Mouse (Mus musculus) T-helper 2 cell (primary cell): Measurements from ENCODE around the gene St3gal3.

Experiments
- in situ Hi-C: fragments of 300-600 bp; cut with MboI, MseI; formaldehyde crosslinking; loops from one replicate; pipeline ENCODE4 v1.15.1; 2025; ENCODE audit warnings: high pct_unique_total_duplicates

St3gal3 gene

GRCm38 (mm10) chr4:118141511-118141910, 6.8 kb upstream of the St3gal3 start:
- in situ Hi-C loops, result no loop called here

- in situ Hi-C loops, result no loop called here
Observed at GRCm38 (mm10) chr4:118138891-118139290, 4.2 kb upstream of the St3gal3 start.

GRCm38 (mm10) chr4:118137857-118138256, 3.1 kb upstream of the St3gal3 start:
- in situ Hi-C loops, result no loop called here

- in situ Hi-C loops, result no loop called here
Observed at GRCm38 (mm10) chr4:118137311-118137710, 2.6 kb upstream of the St3gal3 start.

GRCm38 (mm10) chr4:118135414-118135813, 700 bp upstream of the St3gal3 start:
- in situ Hi-C loops, result no loop called here

GRCm38 (mm10) chr4:118131329-118131728, 3.4 kb downstream of the St3gal3 start:
- in situ Hi-C loops, result no loop called here

GRCm38 (mm10) chr4:118123030-118123704, 11.5 kb downstream of the St3gal3 start:
- in situ Hi-C loops, result no loop called here

GRCm38 (mm10) chr4:118122078-118122477, 12.6 kb downstream of the St3gal3 start:
- in situ Hi-C loops, result no loop called here

GRCm38 (mm10) chr4:118117565-118117964, 17.1 kb downstream of the St3gal3 start:
- in situ Hi-C loops, result no loop called here

GRCm38 (mm10) chr4:118116098-118116497, 18.6 kb downstream of the St3gal3 start:
- in situ Hi-C loops, result no loop called here

GRCm38 (mm10) chr4:118115132-118115531, 19.6 kb downstream of the St3gal3 start:
- in situ Hi-C loops, result no loop called here

- in situ Hi-C loops, result no loop called here
Observed at GRCm38 (mm10) chr4:118112601-118113000, 22.1 kb downstream of the St3gal3 start.

GRCm38 (mm10) chr4:118109649-118110048, 25.1 kb downstream of the St3gal3 start:
- in situ Hi-C loops, result no loop called here

GRCm38 (mm10) chr4:118108779-118109178, 25.9 kb downstream of the St3gal3 start:
- in situ Hi-C loops, result no loop called here

GRCm38 (mm10) chr4:118105256-118106053, 29.3 kb downstream of the St3gal3 start:
- in situ Hi-C loops, result no loop called here

- in situ Hi-C loops, result no loop called here
Observed at GRCm38 (mm10) chr4:118103280-118103830, 31.4 kb downstream of the St3gal3 start.

- in situ Hi-C loops, result no loop called here
Observed at GRCm38 (mm10) chr4:118101497-118101896, 33.2 kb downstream of the St3gal3 start.

- in situ Hi-C loops, result no loop called here
Observed at GRCm38 (mm10) chr4:118099637-118100364, 34.9 kb downstream of the St3gal3 start.

GRCm38 (mm10) chr4:118098571-118098970, 36.1 kb downstream of the St3gal3 start:
- in situ Hi-C loops, result no loop called here

GRCm38 (mm10) chr4:118096069-118096468, 38.6 kb downstream of the St3gal3 start:
- in situ Hi-C loops, result no loop called here

- in situ Hi-C loops, result no loop called here
Observed at GRCm38 (mm10) chr4:118092784-118093457, 41.8 kb downstream of the St3gal3 start.
